In the genomic region with DNA sequence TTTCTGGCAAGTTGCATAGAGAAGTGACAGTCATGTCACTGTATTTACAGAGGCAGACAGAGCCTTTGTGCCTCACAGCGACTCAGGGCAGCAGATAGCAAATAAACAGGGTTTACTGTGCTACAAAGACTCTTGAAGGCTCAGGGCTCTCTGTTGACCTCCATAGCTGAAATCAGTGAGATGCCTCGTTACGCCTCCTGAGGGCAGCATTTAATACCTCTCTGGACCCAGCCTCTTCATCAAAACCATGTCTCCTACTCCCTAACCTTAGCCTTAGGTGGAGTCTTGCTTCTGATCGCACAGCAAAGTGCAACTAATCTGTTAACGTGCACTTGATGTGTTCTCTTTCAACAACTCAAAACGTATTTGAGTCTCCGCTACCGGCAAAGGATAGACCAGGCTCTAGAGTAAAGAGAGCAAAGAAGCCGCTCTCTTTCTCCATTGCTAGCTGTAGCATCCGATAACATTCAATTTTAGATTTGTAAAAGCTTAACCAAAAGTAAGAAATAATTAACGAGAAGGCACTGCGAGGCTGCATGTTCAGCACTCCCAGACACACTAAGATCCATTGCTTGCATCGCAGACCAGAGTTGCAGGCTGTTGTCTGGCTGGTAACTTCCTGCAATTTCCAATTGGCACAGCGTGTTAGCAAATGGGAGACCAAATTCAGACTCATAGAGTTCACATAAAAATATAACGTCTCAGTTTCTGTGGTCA, we compare ENCODE assay signal across 9 mouse cellular contexts.
A peak's percentile ranks its signal among the peaks of the same experiment; 100 is the strongest.
DNase-seq lines count a peak whose midpoint lies in the region; ATAC-seq and TF ChIP-seq lines count a peak whose summit lies in the region.
"Had no signal": no experiment of that assay in that cellular context is flagged by ENCODE, and none has a peak within 500 bp of the region (broad histone marks: within the 10 kb centered on the region; RNA-seq: fewer than 3 reads in every experiment).

No protein-coding gene starts in this region.

- TF ChIP-seq RAD21 in MEL (IDR thresholded peaks at IDR 0.05; ENCODE audit: low read depth, low read length), result peak; percentile 52

- no peak overlapping the region for H3K4me2 ChIP-seq in forebrain, postnatal 0 days (ENCODE audit: low read depth)
- H3K4me2 ChIP-seq in liver, embryonic 14.5 days (ENCODE audit: low read depth), result no peak overlapping the region
- H3K4me2 ChIP-seq: limb, embryonic 13.5 days had no signal

- no peaks in the 10 kb centered on the region for H3K36me3 ChIP-seq in MEL (ENCODE audit: control insufficient read depth in 1 of 2, insufficient read depth in 2 of 2, low read length in 2 of 2)
- no peaks in the 10 kb centered on the region for H3K36me3 ChIP-seq in forebrain, postnatal 0 days (ENCODE audit: insufficient read depth)
- H3K36me3 ChIP-seq in liver, embryonic 14.5 days (replicated peaks; ENCODE audit: control insufficient read depth, insufficient read depth, low read depth), result no peaks in the 10 kb centered on the region
- H3K36me3 ChIP-seq: limb, embryonic 13.5 days had no signal

- TF ChIP-seq EP300 in MEL (IDR thresholded peaks at IDR 0.05; ENCODE audit: low read depth in 1 of 2, low read length in 2 of 2), result no peak
- TF ChIP-seq EP300 in liver, embryonic 14.5 days (IDR thresholded peaks at IDR 0.05; ENCODE audit: low read depth), result no peak

- no peaks in the 10 kb centered on the region for H3K79me2 ChIP-seq in MEL (ENCODE audit: control insufficient read depth, insufficient read depth, low read length, poor library complexity)

- no peaks in the 10 kb centered on the region for H3K9me3 ChIP-seq in MEL (replicated peaks; ENCODE audit: insufficient read depth, low read length)
- no peaks in the 10 kb centered on the region for H3K9me3 ChIP-seq in forebrain, postnatal 0 days (ENCODE audit: low read length)
- H3K9me3 ChIP-seq in liver, embryonic 14.5 days (ENCODE audit: control insufficient read depth, low read length), result no peaks in the 10 kb centered on the region
- H3K9me3 ChIP-seq: limb, embryonic 13.5 days had no signal

- WGBS in forebrain, postnatal 0 days, result 56% methylated on average over 15 of the region's 15 CpGs
- WGBS in liver, embryonic 14.5 days (ENCODE audit: insufficient replicate concordance), result 54% methylated on average over 15 of the region's 15 CpGs

- TF ChIP-seq CTCF in layer of hippocampus, adult 2 months (conservative IDR thresholded peaks at IDR 0.05), result peak; percentile 74
- TF ChIP-seq CTCF in MEL (IDR thresholded peaks at IDR 0.05 in 2 of 3, conservative IDR thresholded peaks at IDR 0.05 in 1 of 3; ENCODE audit: control insufficient read depth in 1 of 3, insufficient read depth in 1 of 3, low read depth in 2 of 3, low read length in 3 of 3, poor library complexity in 1 of 3, severe bottlenecking in 1 of 3), result peak; percentile 9 to 42 (median 13); a peak in 3 of 6 replicates
- peak; percentile 55; the same call in 1 of the 2 replicates for TF ChIP-seq CTCF in brain, embryonic 14.5 days (IDR thresholded peaks at IDR 0.05; ENCODE audit: borderline replicate concordance, extremely low read depth, insufficient read depth, insufficient read length)
- TF ChIP-seq CTCF in forebrain, postnatal 0 days (IDR thresholded peaks at IDR 0.05; ENCODE audit: low read depth), result peak; percentile 49
- TF ChIP-seq CTCF in liver, embryonic 14.5 days (IDR thresholded peaks at IDR 0.05; ENCODE audit: low read depth), result peak; percentile 42

- TF ChIP-seq POLR2A in MEL (IDR thresholded peaks at IDR 0.05; ENCODE audit: control insufficient read depth in 1 of 2, insufficient read depth in 1 of 2, low read depth in 1 of 2, low read length in 2 of 2, poor library complexity in 1 of 2), result no peak
- no peak for TF ChIP-seq POLR2A in brain, embryonic 14.5 days (IDR thresholded peaks at IDR 0.05; ENCODE audit: borderline replicate concordance, extremely low read depth, insufficient read depth, insufficient read length, poor library complexity, severe bottlenecking)

- H3K27ac ChIP-seq in layer of hippocampus, adult 2 months, result no peak overlapping the region
- no peak overlapping the region for H3K27ac ChIP-seq in MEL (ENCODE audit: control insufficient read depth, low read depth, low read length)
- no peak overlapping the region for H3K27ac ChIP-seq in forebrain, postnatal 0 days (ENCODE audit: low read depth, low read length)
- H3K27ac ChIP-seq in liver, embryonic 14.5 days, result no peak overlapping the region
- H3K27ac ChIP-seq: limb, embryonic 13.5 days had no signal

- no peak overlapping the region for H3K4me3 ChIP-seq in layer of hippocampus, adult 2 months
- no peak overlapping the region for H3K4me3 ChIP-seq in MEL (ENCODE audit: control insufficient read depth in 1 of 2, insufficient read depth in 1 of 2, low read depth in 2 of 2, low read length in 2 of 2)
- no peak overlapping the region for H3K4me3 ChIP-seq in forebrain, postnatal 0 days (ENCODE audit: low read depth, low read length)
- H3K4me3 ChIP-seq in liver, embryonic 14.5 days (ENCODE audit: insufficient read depth in 1 of 2, low read depth in 2 of 2, low read length in 2 of 2), result no peak overlapping the region
- H3K4me3 ChIP-seq: limb, embryonic 13.5 days had no signal

- no peak overlapping the region for H3K9ac ChIP-seq in MEL (ENCODE audit: control insufficient read depth, low read depth, low read length, poor library complexity, severe bottlenecking)
- H3K9ac ChIP-seq in forebrain, postnatal 0 days, result no peak overlapping the region
- no peak overlapping the region for H3K9ac ChIP-seq in liver, embryonic 14.5 days (replicated peaks)
- H3K9ac ChIP-seq: limb, embryonic 13.5 days had no signal

- no peak for ATAC-seq in forebrain, postnatal 0 days
- no peak for ATAC-seq in liver, embryonic 14.5 days (ENCODE audit: insufficient read depth)
- no peak for ATAC-seq in monocyte, adult 5-6 weeks (replicated peaks; ENCODE audit: insufficient number of reproducible peaks, low FRiP score, low TSS enrichment, poor library complexity, severe bottlenecking)

- H3K27me3 ChIP-seq in MEL (ENCODE audit: control insufficient read depth in 1 of 2, insufficient read depth in 2 of 2, low read length in 2 of 2), result no peaks in the 10 kb centered on the region; a peak in 1 of 4 replicates
- H3K27me3 ChIP-seq in forebrain, postnatal 0 days (ENCODE audit: insufficient read depth, low read length), result no peaks in the 10 kb centered on the region
- no peaks in the 10 kb centered on the region for H3K27me3 ChIP-seq in liver, embryonic 14.5 days (ENCODE audit: control insufficient read depth, insufficient read depth, low read length)
- H3K27me3 ChIP-seq: limb, embryonic 13.5 days had no signal

- H3K4me1 ChIP-seq in MEL (ENCODE audit: control insufficient read depth in 1 of 2, insufficient read depth in 2 of 2, low read length in 2 of 2), result no peaks in the 10 kb centered on the region
- no peaks in the 10 kb centered on the region for H3K4me1 ChIP-seq in forebrain, postnatal 0 days (ENCODE audit: insufficient read depth)
- H3K4me1 ChIP-seq in liver, embryonic 14.5 days (replicated peaks; ENCODE audit: control insufficient read depth in 2 of 2, insufficient read depth in 2 of 2, low read length in 1 of 2), result no peaks in the 10 kb centered on the region
- H3K4me1 ChIP-seq: limb, embryonic 13.5 days had no signal

- DNase-seq in layer of hippocampus, adult 2 months (ENCODE audit: low spot score in 2 of 2), result peak in 1 of 2 experiments; percentile 19
- no peak for DNase-seq in layer of hippocampus, postnatal 36 days
- DNase-seq in MEL (ENCODE audit: low read depth, low spot score), result peak; percentile 21
- peak; percentile 57 for DNase-seq in brain, embryonic 14.5 days (ENCODE audit: low read depth)
- DNase-seq in forebrain, postnatal 0 days, result no peak
- DNase-seq in liver, embryonic 14.5 days (ENCODE audit: low read depth in 3 of 3, low spot score in 3 of 3), result no peak
- peak; percentile 37 for DNase-seq in retina, postnatal 1 day

TF ChIP-seq in MEL, 35 proteins besides CTCF, POLR2A, EP300 and RAD21:
- peak; percentile 46 for TF ChIP-seq ZC3H11A (IDR thresholded peaks at IDR 0.05; ENCODE audit: low read depth, low read length)
- peak; percentile 43 for TF ChIP-seq SMC3 (IDR thresholded peaks at IDR 0.05; ENCODE audit: low read depth, low read length)
- TF ChIP-seq ELF1 (IDR thresholded peaks at IDR 0.05; ENCODE audit: low read depth, low read length), result no peak

Comparison
In these comparisons a context has a peak if more than half of its experiments do, and no peak if none do; other contexts are left out.
1. DNase-seq: peak in MEL (single experiment), brain, embryonic 14.5 days (single experiment) and retina, postnatal 1 day (single experiment); none in layer of hippocampus, postnatal 36 days (0 of 2), forebrain, postnatal 0 days (single experiment) and liver, embryonic 14.5 days (0 of 3).
2. CTCF ChIP-seq: peak in every context shown above with its lines; median percentile 74 in layer of hippocampus, adult 2 months; 55 in brain, embryonic 14.5 days; 49 in forebrain, postnatal 0 days; 42 in liver, embryonic 14.5 days; 13 in MEL.